Mouse (Mus musculus) midbrain, postnatal 0 days (tissue): ENCODE data around the gene Olfr984. TPM values are rescaled to one million over a fixed set of nuclear protein-coding genes. Genes with fewer than 3 reads are reported as not detected.

Experiments
- ATAC-seq: fragments of 200-750 bp; cut with Nextera tagmentation; 2 replicates; pipeline ENCODE4 v1.8.0; 2017; ENCODE audit warnings: moderate number of reproducible peaks, mild to moderate bottlenecking, moderate TSS enrichment, moderate library complexity; ENCODE audit not compliant: low FRiP score
- DNase-seq: peaks from one replicate; pipeline ENCODE4 v3.0.0-alpha.2; 2015; ENCODE audit warnings: low spot score
- H3K27ac ChIP-seq: fragments of 300-500 bp; sonication (generic); 2 replicates; pipeline ENCODE4 v1.5.1; 2014; ENCODE audit warnings: low read depth, mild to moderate bottlenecking, low read length, mixed read lengths
- H3K27me3 ChIP-seq: fragments of 300-500 bp; sonication (generic); 2 replicates; pipeline ENCODE4 v1.6.1; 2014; ENCODE audit warnings: low read length, control low read depth, mixed read lengths; ENCODE audit not compliant: insufficient read depth
- H3K36me3 ChIP-seq: fragments of 300-500 bp; sonication (generic); 2 replicates; pipeline ENCODE4 v1.6.1; 2014; ENCODE audit warnings: low read length, control low read depth, mixed read lengths; ENCODE audit not compliant: insufficient read depth
- H3K4me1 ChIP-seq: fragments of 300-500 bp; sonication (generic); 2 replicates; pipeline ENCODE4 v1.6.1; 2014; ENCODE audit warnings: mild to moderate bottlenecking, control low read depth, antibody characterized with exemption, low read length, mixed read lengths; ENCODE audit not compliant: insufficient read depth
- H3K4me2 ChIP-seq: fragments of 300-500 bp; sonication (generic); 2 replicates; pipeline ENCODE4 v1.6.1; 2014; ENCODE audit warnings: low read depth, mild to moderate bottlenecking, low read length, mixed read lengths; ENCODE audit not compliant: poor library complexity, severe bottlenecking
- H3K4me3 ChIP-seq: fragments of 300-500 bp; sonication (generic); 2 replicates; pipeline ENCODE4 v1.5.1; 2014; ENCODE audit warnings: low read depth, mild to moderate bottlenecking, low read length, moderate library complexity
- H3K9ac ChIP-seq: fragments of 300-500 bp; sonication (generic); replicated peaks from 2 replicates; pipeline ENCODE4 v1.6.1; 2014; ENCODE audit warnings: mild to moderate bottlenecking, low read length, moderate library complexity, mixed read lengths; ENCODE audit not compliant: poor library complexity, severe bottlenecking
- H3K9me3 ChIP-seq: fragments of 300-500 bp; sonication (generic); 2 replicates; pipeline ENCODE4 v1.6.1; 2016; ENCODE audit warnings: low read length, control low read depth
- CTCF ChIP-seq: IDR thresholded peaks from 2 replicates; pipeline ENCODE4 v1.5.1; 2016; ENCODE audit warnings: antibody characterized with exemption, mild to moderate bottlenecking
- WGBS: fragments of 180-500 bp; shearing (Covaris S2); extraction: QIAGEN DNeasy Blood & Tissue Kit; methylation state at CpG from one replicate; pipeline ENCODE4 v1.1.7; 2014; 5-methylcytosine and 5-hydroxymethylcytosine counted together
- polyA plus RNA-seq: library from polyadenylated mRNA; unstranded; fragments of >200 nt; fragmentation: Nextera tagmentation; extraction: Ambion mirVana; gene quantifications from 2 replicates; pipeline ENCODE4 v1.2.1, GENCODE M21; 2015
- total RNA-seq: library from RNA; depleted of rRNA; stranded (reverse); fragments of >200 nt; gene quantifications from 2 replicates; pipeline ENCODE4 v1.2.3, GENCODE M21; 2014

The Olfr984 gene
- total and polyA plus RNA-seq, 2 experiments from 2014 or later: not detected

- no peak for DNase-seq
- no peaks in the 10 kb centered on the region for H3K36me3 ChIP-seq
- H3K4me2 ChIP-seq: no peak within 1 kb of the TSS
- H3K27me3 ChIP-seq: no peaks in the 10 kb centered on the region
- no peaks in the 10 kb centered on the region for H3K9me3 ChIP-seq
- no peak within 1 kb of the TSS for H3K9ac ChIP-seq
- H3K4me1 ChIP-seq: no peaks in the 10 kb centered on the region
- no peak within 1 kb of the TSS for H3K27ac ChIP-seq
- H3K4me3 ChIP-seq: no peak within 1 kb of the TSS
- no peak for ATAC-seq
- WGBS: 85% methylated on average over 1 of the region's 1 CpGs
- TF ChIP-seq CTCF: no peak
Measured at GRCm38 (mm10) chr9:40130084-40130483, 16.1 kb upstream of the Olfr984 start, which contains the start of gene Olfr985. Gene Olfr985, minus strand, starts transcription at chr9:40130184.

GRCm38 (mm10) chr9:40117287-40117659 is 3.3 kb upstream of the Olfr984 start:
- no peak overlapping the region for H3K4me2 ChIP-seq
- H3K4me3 ChIP-seq: no peak overlapping the region
- no peak overlapping the region for H3K27ac ChIP-seq
- no peaks in the 10 kb centered on the region for H3K36me3 ChIP-seq
- DNase-seq (no peak), ATAC-seq (no peak)
- H3K4me1 ChIP-seq: no peaks in the 10 kb centered on the region
- H3K9me3 ChIP-seq: no peaks in the 10 kb centered on the region
- no peak for TF ChIP-seq CTCF
- no peaks in the 10 kb centered on the region for H3K27me3 ChIP-seq
- no peak overlapping the region for H3K9ac ChIP-seq
- WGBS: 76% methylated on average over 5 of the region's 5 CpGs

- no peaks in the 10 kb centered on the region for H3K9me3 ChIP-seq
- no peaks in the 10 kb centered on the region for H3K36me3 ChIP-seq
- ATAC-seq (no peak), DNase-seq (no peak)
- no peaks in the 10 kb centered on the region for H3K4me1 ChIP-seq
- H3K27ac ChIP-seq: no peak overlapping the region
- 62% methylated on average over 10 of the region's 10 CpGs for WGBS
- no peaks in the 10 kb centered on the region for H3K27me3 ChIP-seq
- no peak overlapping the region for H3K4me3 ChIP-seq
- TF ChIP-seq CTCF: no peak
- no peak overlapping the region for H3K9ac ChIP-seq
- no peak overlapping the region for H3K4me2 ChIP-seq
Measured at GRCm38 (mm10) chr9:40116645-40117286, 2.8 kb upstream of the Olfr984 start.

GRCm38 (mm10) chr9:40094769-40095168 is 19.2 kb downstream of the Olfr984 start:
- H3K27me3 ChIP-seq: no peaks in the 10 kb centered on the region
- H3K4me1 ChIP-seq: no peaks in the 10 kb centered on the region
- no peak for DNase-seq
- no peak overlapping the region for H3K4me3 ChIP-seq
- no peaks in the 10 kb centered on the region for H3K9me3 ChIP-seq
- no peaks in the 10 kb centered on the region for H3K36me3 ChIP-seq
- no peak overlapping the region for H3K4me2 ChIP-seq
- no peak for TF ChIP-seq CTCF
- H3K9ac ChIP-seq: no peak overlapping the region
- 68% methylated on average over 3 of the region's 3 CpGs for WGBS
- no peak overlapping the region for H3K27ac ChIP-seq
- ATAC-seq: no peak

- Histone ChIP-seq H3K27me3 (no peaks in the 10 kb centered on the region), H3K4me3 (no peak within 1 kb of the TSS), H3K9ac (no peak within 1 kb of the TSS), H3K4me1 (no peaks in the 10 kb centered on the region), H3K27ac (no peak within 1 kb of the TSS), H3K4me2 (no peak within 1 kb of the TSS), H3K9me3 (no peaks in the 10 kb centered on the region), H3K36me3 (no peaks in the 10 kb centered on the region)
- ATAC-seq: no peak
- TF ChIP-seq CTCF: no peak
- 79% methylated on average over 2 of the region's 2 CpGs for WGBS
- DNase-seq: no peak
Measured at GRCm38 (mm10) chr9:40093495-40093894, 20.5 kb downstream of the Olfr984 start, which contains the start of gene Olfr983. Gene Olfr983, minus strand, starts transcription at chr9:40093595.

- H3K4me1 ChIP-seq: no peaks in the 10 kb centered on the region
- H3K27ac ChIP-seq: no peak within 1 kb of the TSS
- H3K36me3 ChIP-seq: no peaks in the 10 kb centered on the region
- H3K27me3 ChIP-seq: no peaks in the 10 kb centered on the region
- H3K9me3 ChIP-seq: no peaks in the 10 kb centered on the region
- DNase-seq (no peak), ATAC-seq (no peak)
- 88% methylated on average over 2 of the region's 2 CpGs for WGBS
- no peak for TF ChIP-seq CTCF
- no peak within 1 kb of the TSS for H3K4me2 ChIP-seq
- H3K4me3 ChIP-seq: no peak within 1 kb of the TSS
- H3K9ac ChIP-seq: no peak within 1 kb of the TSS
Measured at GRCm38 (mm10) chr9:40073529-40073928, 40.5 kb downstream of the Olfr984 start, which contains the start of gene Olfr982. Gene Olfr982, plus strand, starts transcription at chr9:40073829.
